Mouse (Mus musculus) forebrain, embryonic 15.5 days (tissue): ENCODE data around the gene Lyve1. TPM values are rescaled to one million over a fixed set of nuclear protein-coding genes. Genes with fewer than 3 reads are reported as not detected.

Source experiments
- ATAC-seq: fragments of 200-750 bp; cut with Nextera tagmentation; replicated peaks from 2 replicates; pipeline ENCODE4 v1.8.0; 2017; ENCODE audit warnings: mild to moderate bottlenecking, moderate TSS enrichment, moderate library complexity
- H3K27ac ChIP-seq: fragments of 300-500 bp; sonication (generic); replicated peaks from 2 replicates; pipeline ENCODE4 v1.5.1; 2015; ENCODE audit warnings: mild to moderate bottlenecking, inconsistent platforms
- H3K27me3 ChIP-seq: fragments of 300-500 bp; sonication (generic); 2 replicates; pipeline ENCODE4 v1.6.1; 2015; ENCODE audit warnings: inconsistent platforms
- H3K36me3 ChIP-seq: fragments of 300-500 bp; sonication (generic); 2 replicates; pipeline ENCODE4 v1.6.1; 2015; ENCODE audit warnings: mild to moderate bottlenecking, inconsistent platforms
- H3K4me1 ChIP-seq: fragments of 300-500 bp; sonication (generic); 2 replicates; pipeline ENCODE4 v1.6.1; 2015; ENCODE audit warnings: inconsistent platforms
- H3K4me2 ChIP-seq: fragments of 300-500 bp; sonication (generic); replicated peaks from 2 replicates; pipeline ENCODE4 v1.6.1; 2015; ENCODE audit warnings: mild to moderate bottlenecking, inconsistent platforms
- H3K4me3 ChIP-seq: fragments of 300-500 bp; sonication (generic); 2 replicates; pipeline ENCODE4 v1.5.1; 2015; ENCODE audit warnings: mild to moderate bottlenecking, inconsistent platforms
- H3K9ac ChIP-seq: fragments of 300-500 bp; sonication (generic); replicated peaks from 2 replicates; pipeline ENCODE4 v1.6.1; 2015; ENCODE audit warnings: mild to moderate bottlenecking, inconsistent platforms
- H3K9me3 ChIP-seq: fragments of 300-500 bp; sonication (generic); 2 replicates; pipeline ENCODE4 v1.6.1; 2016; ENCODE audit warnings: inconsistent platforms
- WGBS: fragments of 180-500 bp; shearing (Covaris S2); methylation state at CpG from one replicate; pipeline ENCODE4 v1.1.7; 2015; ENCODE audit warnings: mixed read lengths; 5-methylcytosine and 5-hydroxymethylcytosine counted together
- polyA plus RNA-seq: library from polyadenylated mRNA; unstranded; fragments of >200 nt; fragmentation: Nextera tagmentation; extraction: Ambion mirVana; gene quantifications from 2 replicates; pipeline ENCODE4 v1.2.1, GENCODE M21; 2015

Lyve1 gene
- polyA plus RNA-seq, 1 experiment from 2014 or later, result 3.5 TPM

- Histone ChIP-seq H3K27ac (no peak overlapping the region), H3K27me3 (no peaks in the 10 kb centered on the region), H3K36me3 (no peaks in the 10 kb centered on the region), H3K4me1 (no peaks in the 10 kb centered on the region), H3K9me3 (no peaks in the 10 kb centered on the region), H3K4me2 (no peak overlapping the region), H3K4me3 (no peak overlapping the region), H3K9ac (no peak overlapping the region)
- no peak for ATAC-seq
- WGBS, result 92% methylated on average over 4 of the region's 4 CpGs
Observed at GRCm38 (mm10) chr7:110876965-110877364, 13.9 kb upstream of the Lyve1 start.

GRCm38 (mm10) chr7:110868807-110869206 lies 5.8 kb upstream of the Lyve1 start:
- no peak for ATAC-seq
- 61% methylated on average over 5 of the region's 5 CpGs for WGBS
- H3K27ac ChIP-seq, result no peak overlapping the region
- H3K4me3 ChIP-seq, result no peak overlapping the region
- H3K4me1 ChIP-seq, result peaks cover 4% of the 10 kb centered on the region; the same call in 1 of the 2 replicates
- no peaks in the 10 kb centered on the region for H3K9me3 ChIP-seq
- no peak overlapping the region for H3K4me2 ChIP-seq
- H3K9ac ChIP-seq, result no peak overlapping the region
- no peaks in the 10 kb centered on the region for H3K36me3 ChIP-seq
- no peaks in the 10 kb centered on the region for H3K27me3 ChIP-seq

- Histone ChIP-seq H3K4me3 (no peak overlapping the region), H3K36me3 (no peaks in the 10 kb centered on the region), H3K4me2 (no peak overlapping the region), H3K9ac (no peak overlapping the region), H3K27me3 (no peaks in the 10 kb centered on the region), H3K27ac (no peak overlapping the region), H3K9me3 (no peaks in the 10 kb centered on the region), H3K4me1 (peaks cover 4% of the 10 kb centered on the region; the same call in 1 of the 2 replicates)
- 90% methylated on average over 6 of the region's 6 CpGs for WGBS
- no peak for ATAC-seq
Observed at GRCm38 (mm10) chr7:110867116-110867515, 4.1 kb upstream of the Lyve1 start.

GRCm38 (mm10) chr7:110866021-110866420 lies 3.0 kb upstream of the Lyve1 start:
- 94% methylated on average over 3 of the region's 3 CpGs for WGBS
- no peak for ATAC-seq
- no peak overlapping the region for H3K4me2 ChIP-seq

GRCm38 (mm10) chr7:110865570-110865969 lies 2.5 kb upstream of the Lyve1 start:
- Histone ChIP-seq H3K4me3 (no peak overlapping the region), H3K36me3 (no peaks in the 10 kb centered on the region), H3K4me2 (no peak overlapping the region), H3K9me3 (no peaks in the 10 kb centered on the region), H3K27me3 (no peaks in the 10 kb centered on the region), H3K4me1 (peaks cover 4% of the 10 kb centered on the region; the same call in 1 of the 2 replicates), H3K27ac (no peak overlapping the region), H3K9ac (no peak overlapping the region)
- no peak for ATAC-seq
- 89% methylated on average over 6 of the region's 6 CpGs for WGBS

More at GRCm38 (mm10) chr7:110866021-110866420, 3.0 kb upstream of the Lyve1 start:
- Histone ChIP-seq H3K27ac (no peak overlapping the region), H3K27me3 (no peaks in the 10 kb centered on the region), H3K4me1 (peaks cover 4% of the 10 kb centered on the region; the same call in 1 of the 2 replicates), H3K9me3 (no peaks in the 10 kb centered on the region), H3K36me3 (no peaks in the 10 kb centered on the region), H3K4me3 (no peak overlapping the region), H3K9ac (no peak overlapping the region)

- H3K27me3 ChIP-seq, result no peaks in the 10 kb centered on the region
- H3K9ac ChIP-seq, result no peak overlapping the region
- H3K4me1 ChIP-seq, result peaks cover 4% of the 10 kb centered on the region; the same call in 1 of the 2 replicates
- no peaks in the 10 kb centered on the region for H3K9me3 ChIP-seq
- H3K4me3 ChIP-seq, result no peak overlapping the region
- WGBS, result 43% methylated on average over 10 of the region's 10 CpGs
- no peaks in the 10 kb centered on the region for H3K36me3 ChIP-seq
- ATAC-seq, result no peak
- H3K4me2 ChIP-seq, result no peak overlapping the region
- no peak overlapping the region for H3K27ac ChIP-seq
Observed at GRCm38 (mm10) chr7:110865038-110865437, 2.0 kb upstream of the Lyve1 start.

GRCm38 (mm10) chr7:110860129-110860528 lies 2.9 kb downstream of the Lyve1 start:
- Histone ChIP-seq H3K4me2 (no peak overlapping the region), H3K27ac (no peak overlapping the region), H3K4me1 (peaks cover 4% of the 10 kb centered on the region; the same call in 1 of the 2 replicates), H3K36me3 (no peaks in the 10 kb centered on the region), H3K4me3 (no peak overlapping the region), H3K9me3 (no peaks in the 10 kb centered on the region), H3K9ac (no peak overlapping the region), H3K27me3 (no peaks in the 10 kb centered on the region)
- no peak for ATAC-seq
- 89% methylated on average over 5 of the region's 5 CpGs for WGBS

GRCm38 (mm10) chr7:110855604-110856003 lies 7.4 kb downstream of the Lyve1 start:
- Histone ChIP-seq H3K4me2 (no peak overlapping the region), H3K27ac (no peak overlapping the region), H3K4me3 (no peak overlapping the region), H3K9ac (no peak overlapping the region), H3K4me1 (peaks cover 11% of the 10 kb centered on the region; the same call in 1 of the 2 replicates), H3K36me3 (no peaks in the 10 kb centered on the region), H3K27me3 (no peaks in the 10 kb centered on the region), H3K9me3 (no peaks in the 10 kb centered on the region)
- no peak for ATAC-seq
- WGBS, result 84% methylated on average over 1 of the region's 1 CpGs

GRCm38 (mm10) chr7:110854927-110855546 lies 8.0 kb downstream of the Lyve1 start:
- Histone ChIP-seq H3K4me3 (no peak overlapping the region), H3K9me3 (no peaks in the 10 kb centered on the region), H3K4me2 (no peak overlapping the region), H3K9ac (no peak overlapping the region), H3K4me1 (peaks cover 11% of the 10 kb centered on the region; the same call in 1 of the 2 replicates), H3K27me3 (no peaks in the 10 kb centered on the region), H3K27ac (no peak overlapping the region), H3K36me3 (no peaks in the 10 kb centered on the region)
- ATAC-seq, result no peak
- 70% methylated on average over 8 of the region's 8 CpGs for WGBS

- Histone ChIP-seq H3K9ac (no peak overlapping the region), H3K4me3 (no peak overlapping the region), H3K4me1 (peaks cover 11% of the 10 kb centered on the region; the same call in 1 of the 2 replicates), H3K9me3 (no peaks in the 10 kb centered on the region), H3K27ac (no peak overlapping the region), H3K36me3 (no peaks in the 10 kb centered on the region), H3K4me2 (no peak overlapping the region), H3K27me3 (no peaks in the 10 kb centered on the region)
- WGBS, result 57% methylated on average over 3 of the region's 3 CpGs
- no peak for ATAC-seq
Observed at GRCm38 (mm10) chr7:110854519-110854918, 8.5 kb downstream of the Lyve1 start.

GRCm38 (mm10) chr7:110853611-110854010 lies 9.4 kb downstream of the Lyve1 start:
- H3K4me1 ChIP-seq, result peaks cover 11% of the 10 kb centered on the region; the same call in 1 of the 2 replicates

GRCm38 (mm10) chr7:110851541-110852203 lies 11.4 kb downstream of the Lyve1 start:
- H3K9ac ChIP-seq, result no peak overlapping the region
- H3K36me3 ChIP-seq, result no peaks in the 10 kb centered on the region
- no peak overlapping the region for H3K27ac ChIP-seq
- WGBS, result 81% methylated on average over 7 of the region's 7 CpGs
- H3K9me3 ChIP-seq, result no peaks in the 10 kb centered on the region
- peaks cover 11% of the 10 kb centered on the region; the same call in 1 of the 2 replicates for H3K4me1 ChIP-seq
- no peak overlapping the region for H3K4me2 ChIP-seq
- H3K27me3 ChIP-seq, result no peaks in the 10 kb centered on the region
- H3K4me3 ChIP-seq, result no peak overlapping the region
- ATAC-seq, result no peak

More at GRCm38 (mm10) chr7:110853611-110854010, 9.4 kb downstream of the Lyve1 start:
- 73% methylated on average over 10 of the region's 10 CpGs for WGBS
- Histone ChIP-seq H3K4me2 (no peak overlapping the region), H3K9ac (no peak overlapping the region), H3K4me3 (no peak overlapping the region), H3K9me3 (no peaks in the 10 kb centered on the region), H3K36me3 (no peaks in the 10 kb centered on the region), H3K27ac (0 out of 2 replicates have a peak overlapping the region, but pooled peaks have one; percentile 1), H3K27me3 (no peaks in the 10 kb centered on the region)
- ATAC-seq, result no peak
